Mouse (Mus musculus) kidney, postnatal 0 days (tissue): ENCODE results near the gene Klf16. TPM values are rescaled to one million over a fixed set of nuclear protein-coding genes. Genes with fewer than 3 reads are reported as not detected.

ENCODE experiments used
- ATAC-seq: fragments of 200-750 bp; cut with Nextera tagmentation; replicated peaks from 2 replicates; pipeline ENCODE4 v1.8.0; 2017; ENCODE audit warnings: low read depth, moderate number of reproducible peaks, moderate TSS enrichment, moderate library complexity; ENCODE audit not compliant: low FRiP score
- DNase-seq: peaks from one replicate; pipeline ENCODE4 v3.0.0-alpha.2; 2016; ENCODE audit warnings: low spot score
- H3K27ac ChIP-seq: fragments of 300-500 bp; sonication (generic); 2 replicates; pipeline ENCODE4 v1.5.1; 2014; ENCODE audit warnings: mild to moderate bottlenecking
- H3K27me3 ChIP-seq: fragments of 300-500 bp; sonication (generic); 2 replicates; pipeline ENCODE4 v1.6.1; 2014; ENCODE audit warnings: low read length, mixed read lengths; ENCODE audit not compliant: insufficient read depth
- H3K36me3 ChIP-seq: fragments of 300-500 bp; sonication (generic); 2 replicates; pipeline ENCODE4 v1.6.1; 2014; ENCODE audit warnings: low read length, mixed read lengths; ENCODE audit not compliant: insufficient read depth
- H3K4me1 ChIP-seq: fragments of 300-500 bp; sonication (generic); replicated peaks from 2 replicates; pipeline ENCODE4 v1.6.1; 2014; ENCODE audit warnings: antibody characterized with exemption, low read length, mixed read lengths; ENCODE audit not compliant: insufficient read depth
- H3K4me2 ChIP-seq: fragments of 300-500 bp; sonication (generic); 2 replicates; pipeline ENCODE4 v1.6.1; 2014; ENCODE audit warnings: mild to moderate bottlenecking, low read length, moderate library complexity, mixed read lengths
- H3K4me3 ChIP-seq: fragments of 300-500 bp; sonication (generic); replicated peaks from 2 replicates; pipeline ENCODE4 v1.5.1; 2014; ENCODE audit warnings: low read depth, low read length
- H3K9ac ChIP-seq: fragments of 300-500 bp; sonication (generic); 2 replicates; pipeline ENCODE4 v1.6.1; 2014; ENCODE audit warnings: low read depth, low read length
- H3K9me3 ChIP-seq: fragments of 300-500 bp; sonication (generic); replicated peaks from 2 replicates; pipeline ENCODE4 v1.6.1; 2016; ENCODE audit warnings: low read length, inconsistent platforms, mixed read lengths
- CTCF ChIP-seq: IDR thresholded peaks from 2 replicates; pipeline ENCODE4 v1.5.1; 2016; ENCODE audit warnings: antibody characterized with exemption, low read depth, mild to moderate bottlenecking, moderate library complexity
- WGBS: fragments of 180-500 bp; shearing (Covaris S2); extraction: QIAGEN DNeasy Blood & Tissue Kit; methylation state at CpG from one replicate; pipeline ENCODE4 v1.1.7; 2014; 5-methylcytosine and 5-hydroxymethylcytosine counted together
- polyA plus RNA-seq: library from polyadenylated mRNA; unstranded; fragments of >200 nt; fragmentation: Nextera tagmentation; extraction: Ambion mirVana; gene quantifications from 2 replicates; pipeline ENCODE4 v1.2.1, GENCODE M21; 2015

Gene Klf16
- polyA plus RNA-seq, 1 experiment from 2014 or later, result 8.8 TPM

DNA sequence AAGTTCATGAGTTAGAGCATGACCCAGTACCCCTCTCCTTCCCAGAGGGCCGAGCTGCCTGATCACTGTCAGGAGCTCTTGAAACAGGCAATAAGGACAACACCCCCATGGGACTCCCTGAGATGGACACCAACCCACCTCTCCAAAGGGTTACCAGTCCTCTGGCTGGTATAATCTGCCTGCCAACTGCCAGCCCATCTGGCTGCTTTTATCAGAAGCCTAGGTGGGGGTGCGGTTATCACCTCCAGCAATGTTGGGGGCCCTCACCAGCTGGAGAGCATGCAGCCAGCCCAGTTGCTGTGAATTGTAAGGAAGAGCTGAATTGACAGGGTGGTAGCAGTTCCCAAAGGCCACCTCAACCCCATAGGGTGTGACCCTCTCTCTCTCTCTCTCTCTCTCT, 4.6 kb downstream of the Klf16 start:
- Histone ChIP-seq H3K9me3 (no peaks in the 10 kb centered on the region), H3K9ac (no peak overlapping the region), H3K4me3 (no peak overlapping the region), H3K27me3 (no peaks in the 10 kb centered on the region), H3K4me1 (peaks cover 27% of the 10 kb centered on the region), H3K27ac (no peak overlapping the region), H3K4me2 (no peak overlapping the region), H3K36me3 (peaks cover 5% of the 10 kb centered on the region; the same call in 1 of the 2 replicates)
- ATAC-seq (no peak), DNase-seq (no peak)
- 84% methylated on average over 2 of the region's 2 CpGs for WGBS
- no peak for TF ChIP-seq CTCF

DNA sequence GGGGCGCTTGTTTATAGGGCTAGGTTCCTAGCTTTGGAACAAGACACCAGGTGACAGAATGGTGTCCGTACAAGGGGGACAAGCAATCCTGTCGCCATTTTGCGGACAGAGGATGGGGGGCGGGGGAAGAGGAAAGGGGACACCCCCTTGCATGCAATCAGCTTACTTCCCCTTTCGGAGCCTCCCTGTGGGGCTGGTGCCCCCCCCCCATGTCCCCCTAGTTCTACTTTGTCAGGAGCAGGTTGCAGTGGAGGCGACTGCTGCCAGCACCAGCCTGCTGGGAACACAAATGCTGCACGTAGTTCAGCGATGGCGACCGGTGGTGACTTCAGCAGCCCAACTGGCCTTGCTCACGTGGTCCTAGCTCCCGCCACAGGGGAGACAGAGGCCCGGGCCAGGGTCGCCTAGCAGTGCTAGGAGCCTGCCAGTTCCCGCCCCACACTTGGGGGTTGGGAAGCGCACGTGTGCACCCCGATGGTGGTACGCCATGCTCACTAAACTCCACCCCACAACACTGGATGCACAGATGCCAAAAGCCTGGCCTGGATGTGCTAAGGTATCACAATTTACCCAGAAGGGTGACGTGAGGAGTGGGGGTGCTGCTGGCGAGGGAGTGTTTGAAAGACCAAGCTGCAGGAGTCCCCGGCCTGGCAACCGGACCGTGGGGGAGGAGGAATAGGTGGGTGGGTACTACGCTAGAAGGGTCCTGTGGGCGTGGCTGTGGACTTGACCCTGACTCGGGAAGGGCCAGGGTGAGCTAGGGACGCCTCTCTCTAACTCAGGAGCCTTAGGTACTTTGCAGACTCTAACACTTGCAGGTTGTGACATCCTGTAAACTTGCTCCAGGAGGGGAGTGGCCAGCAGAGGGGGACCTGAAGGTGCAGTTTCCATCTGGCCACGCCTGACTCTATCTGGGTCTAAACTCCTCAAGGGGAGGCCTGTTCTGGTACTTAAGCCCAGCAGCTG, 6.0 kb downstream of the Klf16 start:
- no peak overlapping the region for H3K4me3 ChIP-seq
- no peaks in the 10 kb centered on the region for H3K9me3 ChIP-seq
- H3K9ac ChIP-seq, result peak overlapping the region; percentile 52
- peaks cover 26% of the 10 kb centered on the region for H3K4me1 ChIP-seq
- TF ChIP-seq CTCF, result 0 out of 2 replicates have a peak, but pooled peaks have one; percentile 13
- no peaks in the 10 kb centered on the region for H3K27me3 ChIP-seq
- peaks cover 5% of the 10 kb centered on the region; the same call in 1 of the 2 replicates for H3K36me3 ChIP-seq
- ATAC-seq, result peak; percentile 6; the same call in 1 of the 2 replicates
- peak overlapping the region; percentile 54; the same call in 1 of the 2 replicates for H3K27ac ChIP-seq
- H3K4me2 ChIP-seq, result peak overlapping the region; percentile 41
- WGBS, result 21% methylated on average over 30 of the region's 30 CpGs
- DNase-seq, result peak; percentile 47

DNA sequence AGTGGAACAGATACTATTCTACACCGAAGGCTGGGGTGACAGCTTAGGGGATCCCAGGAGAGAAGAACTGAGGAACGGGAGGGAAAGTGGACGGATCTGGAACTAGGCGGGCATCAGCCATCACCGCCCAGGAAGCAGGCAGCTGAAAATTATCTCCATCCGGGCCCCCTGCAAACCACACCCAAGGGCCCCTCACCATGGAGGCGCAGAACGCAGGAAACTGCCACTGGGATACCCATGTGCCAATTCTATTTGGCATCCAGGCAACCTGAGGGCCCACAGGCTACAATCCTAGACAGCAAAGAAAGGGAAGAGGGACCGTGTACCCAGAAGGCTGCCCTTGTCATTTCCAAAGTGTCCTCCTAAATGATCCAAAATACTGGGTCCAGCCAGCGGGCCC, 6.7 kb downstream of the Klf16 start:
- DNase-seq, result no peak
- ATAC-seq, result no peak
- H3K36me3 ChIP-seq, result peaks cover 5% of the 10 kb centered on the region; the same call in 1 of the 2 replicates
- TF ChIP-seq CTCF, result no peak
- H3K27ac ChIP-seq, result peak overlapping the region; percentile 54; the same call in 1 of the 2 replicates
- H3K27me3 ChIP-seq, result no peaks in the 10 kb centered on the region
- peak overlapping the region; percentile 41; the same call in 1 of the 2 replicates for H3K4me2 ChIP-seq
- H3K4me1 ChIP-seq, result peaks cover 19% of the 10 kb centered on the region
- peak overlapping the region; percentile 52; the same call in 1 of the 2 replicates for H3K9ac ChIP-seq
- no peak overlapping the region for H3K4me3 ChIP-seq
- no peaks in the 10 kb centered on the region for H3K9me3 ChIP-seq
- WGBS, result 87% methylated on average over 10 of the region's 10 CpGs

DNA sequence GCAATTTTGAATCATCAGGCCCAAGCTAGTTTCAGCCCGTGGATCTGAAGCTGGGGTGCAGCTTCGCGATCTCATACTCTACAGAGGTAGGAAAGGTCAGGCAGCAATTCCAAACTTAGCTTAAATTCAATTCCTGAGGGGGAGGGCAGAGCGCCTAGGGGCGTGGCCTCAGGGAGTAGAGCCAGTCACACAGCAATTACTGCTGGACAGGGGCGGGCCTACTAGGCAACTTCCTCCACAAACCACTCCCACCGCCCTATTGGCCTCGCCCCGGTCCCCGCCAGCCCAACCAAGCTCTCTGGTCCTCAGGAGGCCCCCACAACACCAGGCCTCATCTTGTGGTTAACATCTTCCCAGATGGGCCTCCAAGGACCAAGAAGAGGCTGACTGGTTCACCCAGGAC, 7.5 kb downstream of the Klf16 start:
- 33% methylated on average over 10 of the region's 10 CpGs for WGBS
- peak overlapping the region; percentile 19; the same call in 1 of the 2 replicates for H3K27ac ChIP-seq
- no peaks in the 10 kb centered on the region for H3K27me3 ChIP-seq
- ATAC-seq (peak; percentile 41), DNase-seq (peak; percentile 82)
- no peaks in the 10 kb centered on the region for H3K9me3 ChIP-seq
- TF ChIP-seq CTCF, result no peak
- peaks cover 5% of the 10 kb centered on the region; the same call in 1 of the 2 replicates for H3K36me3 ChIP-seq
- H3K4me1 ChIP-seq, result peaks cover 19% of the 10 kb centered on the region
- H3K9ac ChIP-seq, result no peak overlapping the region
- no peak overlapping the region for H3K4me3 ChIP-seq
- H3K4me2 ChIP-seq, result peak overlapping the region; percentile 37

DNA sequence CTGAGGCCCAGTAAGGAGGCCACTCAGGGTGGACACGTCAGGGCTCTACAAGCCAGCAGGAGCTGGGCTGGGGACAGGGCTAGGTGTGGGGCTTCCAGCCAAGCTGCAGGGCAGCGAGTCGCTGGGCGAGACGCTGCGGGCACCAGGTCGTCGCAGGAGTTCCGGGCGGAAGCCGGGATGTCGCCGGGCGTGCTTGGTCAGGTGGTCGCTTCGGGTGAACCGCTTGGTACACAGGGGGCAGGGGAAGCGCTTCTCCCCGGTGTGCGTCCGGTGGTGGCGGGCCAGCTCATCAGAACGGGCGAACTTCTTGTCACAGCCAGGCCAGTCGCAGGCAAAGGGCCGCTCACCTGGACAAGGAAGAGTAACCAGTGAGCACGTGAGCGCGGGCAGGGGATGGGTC, 8.2 kb downstream of the Klf16 start:
- peaks cover 5% of the 10 kb centered on the region; the same call in 1 of the 2 replicates for H3K36me3 ChIP-seq
- no peaks in the 10 kb centered on the region for H3K27me3 ChIP-seq
- no peak overlapping the region for H3K9ac ChIP-seq
- DNase-seq (no peak), ATAC-seq (no peak)
- 89% methylated on average over 29 of the region's 29 CpGs for WGBS
- TF ChIP-seq CTCF, result no peak
- H3K4me3 ChIP-seq, result no peak overlapping the region
- H3K9me3 ChIP-seq, result no peaks in the 10 kb centered on the region
- H3K27ac ChIP-seq, result no peak overlapping the region
- peaks cover 19% of the 10 kb centered on the region for H3K4me1 ChIP-seq
- H3K4me2 ChIP-seq, result no peak overlapping the region

DNA sequence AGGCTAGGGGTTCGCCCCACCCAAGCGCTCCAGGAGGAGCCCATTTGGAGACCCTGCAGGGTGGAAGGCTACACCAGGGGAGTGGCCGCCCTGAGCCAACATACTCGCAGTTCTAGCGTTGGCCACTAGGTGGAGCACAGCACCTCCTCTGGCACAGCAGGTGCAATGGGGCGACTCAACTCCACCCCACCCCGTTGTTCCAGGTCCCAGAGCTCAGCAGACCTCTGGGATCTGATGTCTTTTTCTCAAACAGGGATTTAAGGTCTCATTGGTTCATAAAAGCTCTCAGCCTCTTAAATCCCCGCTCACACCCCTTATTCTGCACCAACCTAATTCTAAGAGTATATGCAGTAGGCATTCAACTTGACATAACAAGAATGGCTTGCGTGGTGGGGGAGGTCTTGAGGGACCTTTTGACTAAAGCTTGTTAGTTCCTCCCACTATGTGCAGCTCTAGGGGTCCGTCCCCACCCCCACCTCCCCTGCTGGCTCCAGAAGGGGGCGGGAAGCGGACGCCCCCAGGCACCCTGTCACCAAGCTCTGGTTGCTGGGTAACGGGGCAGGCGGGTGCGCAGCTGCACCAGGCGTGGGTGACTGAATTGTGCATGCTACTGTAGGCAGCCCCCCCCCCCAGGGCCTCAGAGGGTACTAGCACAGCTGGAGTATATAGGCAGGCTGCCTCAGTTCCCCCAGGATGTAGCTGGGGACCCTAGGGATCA, 10.6 kb downstream of the Klf16 start:
- H3K4me1 ChIP-seq, result peaks cover 19% of the 10 kb centered on the region
- TF ChIP-seq CTCF, result peak; percentile 89
- no peak overlapping the region for H3K4me2 ChIP-seq
- peak; percentile 87 for DNase-seq
- no peak overlapping the region for H3K9ac ChIP-seq
- no peak overlapping the region for H3K4me3 ChIP-seq
- peaks cover 5% of the 10 kb centered on the region; the same call in 1 of the 2 replicates for H3K36me3 ChIP-seq
- WGBS, result 26% methylated on average over 17 of the region's 17 CpGs
- H3K27me3 ChIP-seq, result no peaks in the 10 kb centered on the region
- no peak overlapping the region for H3K27ac ChIP-seq
- no peak; the same call in 1 of the 2 replicates for ATAC-seq
- H3K9me3 ChIP-seq, result no peaks in the 10 kb centered on the region
